Mouse (Mus musculus) natural killer cell, adult 2 months (primary cell): ENCODE measurements around the gene Psors1c2.

Source experiments
- DNase-seq, 2 experiments: peaks; one replicate each; pipeline ENCODE4 v3.0.0; 2022; ENCODE audit warnings: low spot score in 2 of 2

Psors1c2 gene

DNA sequence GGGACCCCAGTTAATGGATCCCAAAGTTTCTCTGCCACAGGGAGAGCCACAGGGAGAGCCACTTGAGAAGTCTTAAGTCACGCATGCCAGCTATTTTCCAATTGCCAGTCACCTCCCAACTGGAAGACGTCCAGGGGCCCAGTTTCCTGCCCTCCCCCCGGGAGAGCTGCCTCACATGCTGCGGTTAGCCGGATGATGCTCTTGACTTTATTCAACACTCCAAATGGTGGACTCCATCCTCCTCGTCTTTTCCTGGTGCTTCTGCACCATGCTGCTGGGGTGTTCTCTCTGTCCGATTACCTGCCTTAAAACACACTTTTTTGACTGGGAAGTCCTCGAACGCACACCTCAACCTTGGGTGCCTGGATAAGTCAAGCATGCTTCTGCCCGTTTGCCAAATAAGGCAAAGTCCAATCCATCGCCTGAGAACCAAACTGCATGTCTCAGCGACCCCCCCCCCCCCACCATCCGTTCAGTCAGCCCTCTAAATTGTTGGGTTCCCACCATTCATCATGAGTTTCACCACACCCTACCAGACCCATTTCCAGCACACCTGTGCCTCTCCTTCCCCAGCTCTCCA, 23.3 kb downstream of the Psors1c2 start:
- DNase-seq: no peak

DNA sequence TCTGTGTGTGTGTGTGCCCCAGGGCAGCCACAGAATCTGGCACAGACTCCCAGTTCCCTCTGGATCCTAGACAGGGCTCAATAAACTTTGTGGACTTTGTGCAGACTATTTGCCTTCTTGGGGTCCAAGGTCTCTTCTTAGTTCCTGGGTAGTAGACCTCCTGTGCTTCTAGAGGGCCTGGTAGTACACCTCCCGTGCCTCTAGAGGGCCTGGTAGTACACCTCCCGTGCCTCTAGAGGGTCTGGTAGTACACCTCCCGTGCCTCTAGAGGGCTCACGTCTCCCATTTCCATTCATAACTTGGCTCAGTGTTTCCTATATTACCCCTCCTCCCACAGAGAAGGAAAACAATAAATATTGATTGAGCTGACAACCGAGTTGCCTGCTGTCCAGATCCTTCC, 23.8 kb downstream of the Psors1c2 start:
- peak in 1 of 2 experiments; percentile 48 for DNase-seq

DNA sequence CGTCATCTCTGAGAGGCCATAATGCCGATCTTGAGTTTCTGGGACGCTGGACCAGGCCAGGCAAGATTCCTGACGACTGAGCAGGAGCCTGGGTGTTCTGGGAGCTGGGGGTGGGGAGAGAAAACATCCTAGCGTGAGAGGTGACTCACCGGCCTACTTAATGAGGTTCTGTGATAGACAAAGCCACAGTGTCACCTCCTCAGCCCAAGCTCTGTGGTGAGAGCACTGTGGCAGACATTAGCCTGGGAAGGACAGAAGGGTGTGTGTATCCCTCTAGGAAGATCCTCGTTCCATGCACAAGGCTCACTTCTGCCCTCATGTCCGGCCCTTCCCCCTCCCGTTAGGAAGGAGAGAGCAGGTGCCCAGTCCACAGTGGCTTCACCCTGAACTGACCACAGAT, 24.4 kb downstream of the Psors1c2 start:
- no peak for DNase-seq

DNA sequence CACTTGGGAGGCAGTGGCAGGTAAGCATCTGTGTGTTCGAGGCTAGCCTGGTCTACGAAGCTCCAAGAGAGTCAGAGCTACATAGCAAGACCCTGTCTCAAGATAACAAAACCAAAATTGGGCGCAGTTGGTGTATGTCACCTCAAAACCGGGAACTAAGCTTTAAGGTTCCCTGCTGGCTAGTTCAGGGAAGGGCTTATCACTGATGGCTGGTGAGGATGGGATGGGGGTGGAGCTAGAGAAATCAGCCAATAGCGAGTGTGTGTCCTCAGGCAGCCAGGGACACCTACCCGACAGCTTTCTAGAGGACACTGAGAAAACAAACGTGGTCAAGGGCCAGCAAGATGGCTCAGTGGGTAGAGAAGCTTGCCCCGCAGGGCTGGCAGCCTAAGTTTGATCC, 25.2 kb downstream of the Psors1c2 start:
- no peak for DNase-seq

DNA sequence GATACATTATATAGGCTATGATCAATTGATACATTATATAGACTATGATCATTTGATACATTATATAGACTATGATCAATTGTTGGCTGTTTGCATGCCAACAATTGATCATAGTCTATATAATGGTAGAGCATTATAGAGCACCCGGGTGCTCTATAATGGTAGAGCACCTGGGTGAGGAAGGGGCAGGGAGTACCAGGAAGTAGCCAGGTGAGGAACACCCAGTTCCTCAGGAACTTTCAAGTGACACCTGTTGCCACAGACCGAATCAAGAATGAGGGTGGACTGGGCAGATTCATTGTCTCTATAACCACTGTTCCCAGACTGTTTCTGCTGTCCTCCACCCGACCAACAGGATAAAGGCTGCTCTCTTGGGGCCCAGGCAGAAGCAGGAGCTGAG, 34.1 kb downstream of the Psors1c2 start, which contains the start of gene 2300002M23Rik:
Gene 2300002M23Rik, plus strand, starts transcription at position 301 of the 400 bp plus-strand sequence.
- DNase-seq: no peak

DNA sequence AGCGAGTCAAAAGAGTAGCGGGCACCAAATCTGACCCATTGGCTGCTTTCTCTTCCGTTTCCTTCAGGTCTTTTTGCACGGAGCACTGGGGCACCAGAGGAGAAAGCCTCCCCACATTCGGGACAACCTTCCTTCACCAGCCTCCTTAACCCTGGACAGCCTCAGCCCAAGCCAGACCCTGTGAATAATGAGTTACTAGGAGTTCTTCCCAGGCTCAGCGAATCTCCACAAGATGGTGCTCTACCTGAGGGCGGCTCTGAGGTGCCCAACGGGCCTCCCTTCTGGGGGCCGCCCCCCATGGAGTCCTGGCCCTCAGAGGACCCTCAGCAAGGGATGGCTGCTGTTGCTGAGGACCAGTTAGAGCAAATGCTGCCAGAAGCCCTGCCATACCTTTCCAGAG, 34.8 kb downstream of the Psors1c2 start:
- DNase-seq: no peak

DNA sequence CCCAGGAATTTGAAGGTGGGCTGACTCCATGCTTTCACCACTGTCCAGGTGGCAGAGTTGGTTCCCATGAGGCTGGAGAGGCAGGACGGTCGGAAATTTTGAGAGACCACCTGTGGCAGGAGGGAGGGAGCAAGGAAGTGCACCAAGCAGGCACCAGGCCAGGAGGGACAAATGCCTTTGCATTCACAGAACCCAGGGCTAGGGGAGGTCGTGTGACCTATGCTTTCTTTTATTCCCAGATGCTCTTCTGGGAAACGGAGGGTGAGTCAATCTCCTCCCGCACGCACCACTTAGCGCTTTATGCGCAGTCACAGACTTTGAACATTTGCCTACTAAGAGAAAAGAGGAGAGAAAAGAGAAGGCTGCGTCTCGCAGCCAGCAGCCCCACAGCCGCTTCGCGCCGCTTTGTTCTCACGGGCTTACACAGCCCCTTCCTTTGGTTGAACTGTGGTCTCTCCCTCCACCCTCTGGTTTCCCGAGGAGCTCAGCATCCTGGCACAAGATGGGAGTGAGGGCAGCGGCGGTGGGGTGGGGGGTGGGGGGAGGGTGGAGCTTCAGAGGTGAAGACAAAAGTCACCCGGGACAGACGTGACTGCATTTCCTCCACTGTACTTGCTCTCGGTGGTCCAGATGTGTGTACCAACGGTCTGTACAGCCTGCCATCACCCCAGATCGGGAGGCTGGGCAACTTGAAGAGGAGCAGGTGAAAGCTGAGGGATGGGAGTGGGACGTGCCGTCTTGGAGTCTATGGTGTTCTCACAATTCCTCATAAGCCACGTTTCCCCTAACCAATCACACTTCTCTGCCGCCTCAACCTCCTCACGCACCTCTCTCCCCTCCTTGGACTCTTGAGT, 36.3 kb downstream of the Psors1c2 start:
- no peak for DNase-seq

DNA sequence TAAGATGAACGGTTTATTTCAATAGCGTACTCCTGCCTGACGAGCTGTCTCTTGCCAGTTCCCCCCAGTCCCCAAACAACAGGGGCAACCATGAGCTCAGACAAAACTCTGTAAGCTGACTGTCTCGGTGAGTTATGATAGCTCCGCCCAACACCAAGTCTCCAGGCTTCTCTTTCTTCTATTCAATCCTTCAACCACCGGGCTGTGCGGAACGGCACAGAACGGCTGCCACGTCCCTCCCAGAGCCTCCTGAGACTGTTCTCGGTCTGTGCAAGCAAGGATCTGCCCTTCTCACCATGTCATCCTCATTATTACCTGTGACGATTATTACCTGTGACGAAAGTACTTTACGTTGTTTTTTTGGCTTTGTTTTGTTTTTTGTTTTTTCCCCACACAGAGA, 37.8 kb downstream of the Psors1c2 start:
- DNase-seq: no peak

DNA sequence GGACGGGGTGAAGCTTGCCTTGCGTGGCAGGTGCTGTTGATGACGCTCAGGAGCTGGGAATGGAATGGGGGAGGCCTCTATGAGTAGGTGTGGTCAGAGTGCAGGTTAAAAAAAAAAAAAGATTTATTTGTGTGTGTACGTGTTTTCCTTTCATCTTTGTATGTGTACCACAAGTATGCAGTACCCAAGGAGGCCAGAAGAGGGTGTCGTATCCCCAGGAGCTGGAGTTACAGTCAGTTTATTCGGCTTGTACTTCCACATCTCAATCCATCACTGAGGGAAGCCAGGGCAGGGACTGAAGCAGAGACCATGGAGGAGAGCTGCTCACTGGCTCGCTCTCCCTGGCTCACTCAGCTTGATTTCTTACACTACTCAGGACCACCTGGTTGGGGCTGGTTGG, 38.5 kb downstream of the Psors1c2 start:
- no peak for DNase-seq

DNA sequence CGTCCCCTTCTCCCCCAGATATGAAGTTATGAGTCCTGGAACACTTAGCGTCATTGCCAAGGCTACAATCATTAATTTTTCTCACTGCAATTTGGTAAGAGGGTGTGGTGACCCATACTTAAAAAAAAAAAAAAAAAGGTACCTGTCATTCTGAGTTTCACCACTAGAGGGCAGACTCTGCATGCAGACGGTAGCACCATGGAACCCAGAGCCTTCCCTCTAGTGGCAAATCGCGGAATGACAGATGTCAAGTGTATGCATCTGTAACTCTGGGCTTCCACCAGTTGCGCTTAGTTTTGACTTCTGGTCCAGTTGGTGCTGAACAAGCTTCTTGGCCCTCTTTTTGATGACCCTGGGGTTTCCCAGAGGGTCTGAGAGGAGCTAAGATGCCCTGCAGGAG, 45.2 kb downstream of the Psors1c2 start:
- DNase-seq: peak; percentile 80 to 84

DNA sequence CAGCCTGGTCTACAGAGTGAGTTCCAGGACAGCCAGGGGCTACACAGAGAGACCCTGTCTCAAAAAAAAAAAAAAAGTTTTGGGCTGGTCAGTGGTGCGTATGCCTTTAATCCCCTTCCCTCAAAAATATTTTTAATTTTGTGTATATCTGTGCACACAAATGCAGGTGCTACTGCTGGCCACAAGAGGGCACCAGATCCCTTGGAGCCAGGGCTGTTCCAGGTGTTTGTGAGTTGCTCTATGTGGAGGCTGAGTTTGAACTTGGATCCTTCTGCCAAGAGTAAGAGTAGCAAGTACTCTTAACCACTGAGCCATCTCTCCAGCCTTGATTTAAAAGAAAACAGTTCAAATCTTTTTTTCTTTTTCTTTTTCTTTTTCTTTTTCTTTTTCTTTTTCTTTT, 49.9 kb downstream of the Psors1c2 start:
- no peak for DNase-seq
